Mouse (Mus musculus) kidney, postnatal 0 days (tissue): ENCODE data around the gene Adamts14. TPM values are rescaled to one million over a fixed set of nuclear protein-coding genes. Genes with fewer than 3 reads are reported as not detected.

Source experiments
- ATAC-seq: fragments of 200-750 bp; cut with Nextera tagmentation; replicated peaks from 2 replicates; pipeline ENCODE4 v1.8.0; 2017; ENCODE audit warnings: low read depth, moderate number of reproducible peaks, moderate TSS enrichment, moderate library complexity; ENCODE audit not compliant: low FRiP score
- DNase-seq: peaks from one replicate; pipeline ENCODE4 v3.0.0-alpha.2; 2016; ENCODE audit warnings: low spot score
- H3K27ac ChIP-seq: fragments of 300-500 bp; sonication (generic); 2 replicates; pipeline ENCODE4 v1.5.1; 2014; ENCODE audit warnings: mild to moderate bottlenecking
- H3K27me3 ChIP-seq: fragments of 300-500 bp; sonication (generic); 2 replicates; pipeline ENCODE4 v1.6.1; 2014; ENCODE audit warnings: low read length, mixed read lengths; ENCODE audit not compliant: insufficient read depth
- H3K36me3 ChIP-seq: fragments of 300-500 bp; sonication (generic); 2 replicates; pipeline ENCODE4 v1.6.1; 2014; ENCODE audit warnings: low read length, mixed read lengths; ENCODE audit not compliant: insufficient read depth
- H3K4me1 ChIP-seq: fragments of 300-500 bp; sonication (generic); replicated peaks from 2 replicates; pipeline ENCODE4 v1.6.1; 2014; ENCODE audit warnings: antibody characterized with exemption, low read length, mixed read lengths; ENCODE audit not compliant: insufficient read depth
- H3K4me2 ChIP-seq: fragments of 300-500 bp; sonication (generic); 2 replicates; pipeline ENCODE4 v1.6.1; 2014; ENCODE audit warnings: mild to moderate bottlenecking, low read length, moderate library complexity, mixed read lengths
- H3K4me3 ChIP-seq: fragments of 300-500 bp; sonication (generic); replicated peaks from 2 replicates; pipeline ENCODE4 v1.5.1; 2014; ENCODE audit warnings: low read depth, low read length
- H3K9ac ChIP-seq: fragments of 300-500 bp; sonication (generic); 2 replicates; pipeline ENCODE4 v1.6.1; 2014; ENCODE audit warnings: low read depth, low read length
- H3K9me3 ChIP-seq: fragments of 300-500 bp; sonication (generic); replicated peaks from 2 replicates; pipeline ENCODE4 v1.6.1; 2016; ENCODE audit warnings: low read length, inconsistent platforms, mixed read lengths
- CTCF ChIP-seq: IDR thresholded peaks from 2 replicates; pipeline ENCODE4 v1.5.1; 2016; ENCODE audit warnings: antibody characterized with exemption, low read depth, mild to moderate bottlenecking, moderate library complexity
- WGBS: fragments of 180-500 bp; shearing (Covaris S2); extraction: QIAGEN DNeasy Blood & Tissue Kit; methylation state at CpG from one replicate; pipeline ENCODE4 v1.1.7; 2014; 5-methylcytosine and 5-hydroxymethylcytosine counted together
- polyA plus RNA-seq: library from polyadenylated mRNA; unstranded; fragments of >200 nt; fragmentation: Nextera tagmentation; extraction: Ambion mirVana; gene quantifications from 2 replicates; pipeline ENCODE4 v1.2.1, GENCODE M21; 2015

Adamts14 gene
- polyA plus RNA-seq, 1 experiment from 2014 or later: 0.71 TPM

DNA sequence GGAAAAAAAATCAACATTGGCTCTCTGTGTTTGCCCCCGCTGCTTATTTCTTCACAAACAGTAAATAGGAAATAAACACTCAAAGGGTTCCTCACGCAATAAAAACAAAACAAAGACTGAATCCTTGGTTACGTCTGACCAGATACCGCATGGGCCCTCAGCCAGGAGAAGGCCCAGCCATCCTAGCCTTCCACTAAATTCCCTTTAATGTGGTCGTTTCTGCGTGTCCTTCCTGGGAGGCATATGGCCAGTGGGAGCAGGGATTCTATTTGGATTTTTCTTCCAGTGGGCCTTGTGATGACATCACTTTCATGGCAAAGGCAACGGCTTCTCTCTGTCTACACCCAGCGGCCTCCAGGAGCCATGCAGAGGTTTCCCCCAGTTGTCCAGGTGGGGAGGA lies 18.0 kb downstream of the Adamts14 start:
- no peak overlapping the region for H3K4me3 ChIP-seq
- no peak for TF ChIP-seq CTCF
- H3K27me3 ChIP-seq: no peaks in the 10 kb centered on the region
- H3K4me1 ChIP-seq: no peaks in the 10 kb centered on the region
- DNase-seq (no peak), ATAC-seq (no peak)
- WGBS: 73% methylated on average over 8 of the region's 8 CpGs
- H3K9ac ChIP-seq: no peak overlapping the region
- no peak overlapping the region for H3K4me2 ChIP-seq
- no peaks in the 10 kb centered on the region for H3K36me3 ChIP-seq
- no peak overlapping the region for H3K27ac ChIP-seq
- H3K9me3 ChIP-seq: no peaks in the 10 kb centered on the region

DNA sequence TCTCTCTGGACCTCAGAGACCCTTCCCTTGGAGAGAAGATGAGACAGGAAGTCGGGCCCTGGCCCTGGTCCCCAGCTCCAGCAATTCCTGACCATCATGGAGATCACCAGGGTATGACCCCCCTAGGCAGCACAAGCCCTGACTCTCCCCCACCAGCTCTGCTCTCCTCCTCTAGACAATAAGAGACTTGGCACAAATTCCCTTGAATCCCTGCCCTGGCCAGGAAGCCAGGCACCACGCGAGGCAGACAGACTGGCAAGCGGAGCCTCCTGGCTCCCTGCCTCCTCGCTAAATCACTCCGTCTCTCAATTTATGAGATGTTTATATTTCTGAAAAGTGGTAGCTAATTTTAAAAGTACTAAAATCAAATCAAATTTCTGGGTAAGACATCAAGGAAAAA lies 18.5 kb downstream of the Adamts14 start:
- no peak overlapping the region for H3K4me3 ChIP-seq
- H3K27me3 ChIP-seq: no peaks in the 10 kb centered on the region
- no peaks in the 10 kb centered on the region for H3K9me3 ChIP-seq
- no peaks in the 10 kb centered on the region for H3K36me3 ChIP-seq
- no peak overlapping the region for H3K9ac ChIP-seq
- 74% methylated on average over 6 of the region's 6 CpGs for WGBS
- H3K4me1 ChIP-seq: no peaks in the 10 kb centered on the region
- no peak for ATAC-seq
- no peak for TF ChIP-seq CTCF
- H3K4me2 ChIP-seq: no peak overlapping the region
- H3K27ac ChIP-seq: no peak overlapping the region
- no peak for DNase-seq

DNA sequence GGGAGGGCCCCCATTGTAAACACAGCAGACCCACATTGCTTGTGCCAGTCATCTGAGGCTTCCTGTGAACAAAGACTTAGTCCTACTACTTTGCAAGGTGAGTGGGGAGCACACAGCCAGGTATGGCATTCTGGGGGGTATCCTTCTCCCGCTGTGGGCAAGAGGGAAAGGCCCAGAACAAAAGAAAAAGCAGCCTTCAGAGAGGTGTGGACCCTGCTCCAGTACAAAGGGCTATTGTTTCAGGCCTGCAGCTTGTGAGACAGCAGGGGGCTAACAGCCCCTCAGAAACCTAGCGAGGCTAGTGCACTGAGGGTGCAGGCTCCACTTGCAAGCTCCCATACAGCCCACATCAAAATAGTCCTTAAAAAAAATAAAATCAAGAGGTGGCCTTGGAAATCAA lies 23.3 kb downstream of the Adamts14 start:
- no peaks in the 10 kb centered on the region for H3K9me3 ChIP-seq
- no peak overlapping the region for H3K9ac ChIP-seq
- ATAC-seq (no peak), DNase-seq (no peak)
- no peaks in the 10 kb centered on the region for H3K36me3 ChIP-seq
- 69% methylated on average over 2 of the region's 2 CpGs for WGBS
- H3K27me3 ChIP-seq: no peaks in the 10 kb centered on the region
- H3K4me2 ChIP-seq: no peak overlapping the region
- H3K27ac ChIP-seq: no peak overlapping the region
- H3K4me1 ChIP-seq: no peaks in the 10 kb centered on the region
- H3K4me3 ChIP-seq: no peak overlapping the region
- TF ChIP-seq CTCF: no peak

DNA sequence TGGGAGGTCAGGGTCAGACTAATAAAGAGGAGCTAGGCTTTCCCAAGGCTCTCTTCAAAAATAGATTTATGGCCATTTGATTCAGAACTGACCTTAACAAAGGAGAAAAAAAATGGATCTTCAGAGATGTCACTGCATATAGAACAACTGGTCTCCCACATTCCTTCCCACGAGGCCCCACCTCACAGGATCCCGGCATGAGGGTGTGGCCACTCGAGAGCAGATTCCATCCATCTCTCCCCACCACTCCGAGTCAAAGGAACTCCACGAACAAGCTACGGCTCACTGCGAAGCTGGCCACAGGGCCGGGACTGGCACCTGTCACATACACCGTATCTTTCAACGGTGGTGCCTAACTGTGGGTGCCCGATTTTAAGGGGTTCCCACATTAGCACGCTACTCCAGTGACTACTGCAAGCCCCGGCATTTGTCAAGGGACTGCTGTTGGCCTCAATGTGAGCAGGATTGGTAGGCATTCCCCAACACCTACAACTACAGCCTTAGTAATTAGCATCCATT lies 24.6 kb downstream of the Adamts14 start:
- Histone ChIP-seq H3K4me3 (no peak overlapping the region), H3K27ac (no peak overlapping the region), H3K9me3 (no peaks in the 10 kb centered on the region), H3K4me2 (no peak overlapping the region), H3K9ac (no peak overlapping the region), H3K4me1 (no peaks in the 10 kb centered on the region), H3K36me3 (no peaks in the 10 kb centered on the region), H3K27me3 (no peaks in the 10 kb centered on the region)
- TF ChIP-seq CTCF: no peak
- DNase-seq: no peak
- whole genome bisulfite sequencing: 70% methylated on average over 13 of the region's 13 CpGs
- no peak for ATAC-seq

DNA sequence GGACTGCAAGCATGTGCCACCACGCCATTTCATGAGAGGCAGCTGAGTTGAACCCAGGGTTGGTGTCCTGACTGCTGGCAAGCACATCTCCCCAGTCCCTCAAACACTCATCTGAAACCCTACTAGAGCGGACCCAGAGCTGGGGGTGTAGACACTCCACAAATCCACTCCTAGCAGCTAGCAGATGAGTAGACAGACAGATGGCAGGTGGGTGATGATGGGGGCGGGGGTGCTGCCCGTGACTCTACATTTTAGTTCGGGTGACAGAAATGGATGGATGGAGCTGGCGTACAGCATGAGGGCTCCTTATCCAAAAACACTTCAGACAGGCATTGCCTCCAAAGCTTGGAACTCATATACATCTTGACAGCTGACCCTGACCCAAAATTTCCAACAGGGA lies 26.9 kb downstream of the Adamts14 start:
- H3K36me3 ChIP-seq: no peaks in the 10 kb centered on the region
- DNase-seq (no peak), ATAC-seq (no peak)
- TF ChIP-seq CTCF: no peak
- H3K27me3 ChIP-seq: no peaks in the 10 kb centered on the region
- no peak overlapping the region for H3K4me3 ChIP-seq
- H3K4me2 ChIP-seq: no peak overlapping the region
- no peaks in the 10 kb centered on the region for H3K9me3 ChIP-seq
- no peak overlapping the region for H3K9ac ChIP-seq
- WGBS: 91% methylated on average over 6 of the region's 6 CpGs
- no peaks in the 10 kb centered on the region for H3K4me1 ChIP-seq
- no peak overlapping the region for H3K27ac ChIP-seq

DNA sequence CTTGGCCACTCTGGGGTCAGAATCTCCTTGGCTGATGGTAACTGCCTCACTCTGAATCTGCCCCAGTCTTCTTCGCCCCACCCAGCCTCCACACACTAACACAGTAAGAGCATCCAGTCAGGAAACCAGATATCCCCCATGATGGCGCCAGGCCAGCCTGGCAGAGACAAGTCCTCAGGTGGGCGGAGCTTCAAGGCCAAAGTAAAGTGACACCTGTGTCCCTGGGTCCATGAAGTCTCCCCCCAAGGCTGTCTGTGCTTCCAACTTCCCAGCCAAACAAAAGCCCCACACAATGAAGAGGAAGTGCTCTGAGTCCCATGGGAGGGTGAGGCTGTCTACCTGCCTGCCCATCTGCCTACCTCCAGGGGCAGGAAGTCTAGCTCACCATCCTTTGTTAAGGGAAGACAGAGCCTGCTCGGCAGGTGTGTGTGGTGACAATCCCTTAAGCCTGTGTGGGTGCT lies 31.2 kb downstream of the Adamts14 start:
- Histone ChIP-seq H3K36me3 (no peaks in the 10 kb centered on the region), H3K4me3 (no peak overlapping the region), H3K4me2 (no peak overlapping the region), H3K9me3 (0 out of 2 replicates have a peak, but pooled peaks cover 4% of the 10 kb centered on the region), H3K27me3 (no peaks in the 10 kb centered on the region), H3K4me1 (no peaks in the 10 kb centered on the region), H3K9ac (no peak overlapping the region), H3K27ac (no peak overlapping the region)
- DNase-seq (peak; percentile 10), ATAC-seq (no peak)
- TF ChIP-seq CTCF: no peak
- 44% methylated on average over 4 of the region's 4 CpGs for WGBS
